Mouse (Mus musculus): ENCODE results near the gene Fbxw8.

GRCm38 (mm10) chr5:118025880-118026279 lies 129.4 kb downstream of the Fbxw8 start:
- TF ChIP-seq CTCF (IDR thresholded peaks at IDR 0.05; ENCODE audit: low read depth) = no peak
- TF ChIP-seq EP300 (optimal IDR thresholded peaks at IDR 0.05) = no peak

Measured in stomach, postnatal 0 days (tissue).